Mouse (Mus musculus) CH12.LX (cell line): ENCODE results near the gene Nhlrc3. TPM values are rescaled to one million over a fixed set of nuclear protein-coding genes. Genes with fewer than 3 reads are reported as not detected.

Experiments used
- DNase-seq: peaks from one replicate; pipeline ENCODE4 v3.0.0-alpha.2; 2013; ENCODE audit errors: extremely low read depth
- H3K27ac ChIP-seq: 2 replicates; pipeline ENCODE4 v1.5.1; 2012; ENCODE audit warnings: low read depth, mild to moderate bottlenecking, control low read depth, moderate library complexity; ENCODE audit not compliant: insufficient read depth
- H3K27me3 ChIP-seq: replicated peaks from 2 replicates; pipeline ENCODE3; 2012; ENCODE audit warnings: inconsistent platforms
- H3K36me3 ChIP-seq, 2 experiments: replicated peaks in 1 of 2; 2 replicates each; pipeline versions ENCODE3 to v1.6.1; 2012; ENCODE audit warnings: inconsistent platforms in 1 of 2, low read length in 1 of 2, mild to moderate bottlenecking in 1 of 2, mixed read lengths in 1 of 2, moderate library complexity in 1 of 2; ENCODE audit not compliant: control insufficient read depth in 1 of 2, insufficient read depth in 1 of 2
- H3K4me1 ChIP-seq, 2 experiments: 2 replicates each; pipeline ENCODE4 v1.6.1; 2012; ENCODE audit warnings: inconsistent platforms in 1 of 2, moderate library complexity in 1 of 2; ENCODE audit not compliant: insufficient read depth in 2 of 2, control insufficient read depth in 1 of 2
- H3K4me2 ChIP-seq: 2 replicates; pipeline ENCODE4 v1.6.1; 2012; ENCODE audit warnings: low read depth, mild to moderate bottlenecking, control low read depth; ENCODE audit not compliant: poor library complexity, insufficient read depth, severe bottlenecking
- H3K4me3 ChIP-seq, 3 experiments: fragments of 150-350 bp in 1 of 3; sonication (generic) in 1 of 3; replicated peaks in 1 of 3; 2 replicates each; pipeline versions ENCODE3 to v1.5.1; 2011 to 2012; ENCODE audit warnings: low read depth in 2 of 3, low read length in 2 of 3, mild to moderate bottlenecking in 2 of 3, moderate library complexity in 2 of 3, control low read depth in 1 of 3, improper control_type of control experiment in 1 of 3, inconsistent platforms in 1 of 3, mixed read lengths in 1 of 3; ENCODE audit not compliant: poor library complexity in 1 of 3
- H3K79me2 ChIP-seq: replicated peaks from 2 replicates; pipeline ENCODE4 v1.6.1; 2012; ENCODE audit warnings: mild to moderate bottlenecking, moderate library complexity; ENCODE audit not compliant: control insufficient read depth, poor library complexity, insufficient read depth, severe bottlenecking; ENCODE audit errors: extremely low read depth
- H3K9ac ChIP-seq: 2 replicates; pipeline ENCODE4 v1.6.1; 2012; ENCODE audit warnings: low read depth, mild to moderate bottlenecking, control low read depth, moderate library complexity; ENCODE audit not compliant: insufficient read depth
- H3K9me3 ChIP-seq: replicated peaks from 2 replicates; pipeline ENCODE3; 2012; ENCODE audit warnings: low read length, inconsistent platforms, mixed read lengths
- CHD1 ChIP-seq: IDR thresholded peaks from 2 replicates; pipeline ENCODE4 v1.6.1; 2012; ENCODE audit warnings: low read depth, low read length, improper control_type of control experiment, inconsistent platforms
- ELF1 ChIP-seq: IDR thresholded peaks from 2 replicates; pipeline ENCODE4 v1.6.1; 2014; ENCODE audit warnings: low read depth, mild to moderate bottlenecking, inconsistent platforms, low read length, improper control_type of control experiment
- EP300 ChIP-seq: IDR thresholded peaks from 2 replicates; pipeline ENCODE4 v1.6.1; 2011; ENCODE audit warnings: low read length, improper control_type of control experiment
- JUN ChIP-seq: IDR thresholded peaks from 2 replicates; pipeline ENCODE4 v1.6.1; 2011; ENCODE audit warnings: low read depth, mild to moderate bottlenecking, low read length, improper control_type of control experiment, moderate library complexity; ENCODE audit not compliant: insufficient read depth
- MAFK ChIP-seq: IDR thresholded peaks from 2 replicates; pipeline ENCODE4 v1.6.1; 2011; ENCODE audit warnings: low read length, improper control_type of control experiment; ENCODE audit not compliant: insufficient replicate concordance
- MAX ChIP-seq: IDR thresholded peaks from 2 replicates; pipeline ENCODE4 v1.6.1; 2011; ENCODE audit warnings: low read length, improper control_type of control experiment
- MAZ ChIP-seq: IDR thresholded peaks from 2 replicates; pipeline ENCODE4 v1.6.1; 2012; ENCODE audit warnings: low read depth, mild to moderate bottlenecking, inconsistent platforms, low read length, improper control_type of control experiment, moderate library complexity
- MEF2A ChIP-seq: IDR thresholded peaks from 2 replicates; pipeline ENCODE4 v1.6.1; 2014; ENCODE audit warnings: low read depth, mild to moderate bottlenecking, inconsistent platforms, low read length, improper control_type of control experiment, borderline replicate concordance
- MXI1 ChIP-seq: IDR thresholded peaks from 2 replicates; pipeline ENCODE4 v1.6.1; 2011; ENCODE audit warnings: mild to moderate bottlenecking, low read depth, low read length, improper control_type of control experiment
- NELFE ChIP-seq: IDR thresholded peaks from 2 replicates; pipeline ENCODE4 v1.6.1; 2011; ENCODE audit warnings: low read depth, low read length, improper control_type of control experiment
- PAX5 ChIP-seq: IDR thresholded peaks from 2 replicates; pipeline ENCODE4 v1.6.1; 2012; ENCODE audit warnings: low read length, inconsistent platforms, mixed read lengths
- RCOR1 ChIP-seq: conservative IDR thresholded peaks from 2 replicates; pipeline ENCODE4 v1.6.1; 2012; ENCODE audit warnings: low read depth, mild to moderate bottlenecking, inconsistent platforms, low read length, improper control_type of control experiment
- SIN3A ChIP-seq: IDR thresholded peaks from 2 replicates; pipeline ENCODE4 v1.6.1; 2012; ENCODE audit warnings: low read length, improper control_type of control experiment, inconsistent platforms
- TBP ChIP-seq: conservative IDR thresholded peaks from 2 replicates; pipeline ENCODE4 v1.6.1; 2011; ENCODE audit warnings: low read depth, low read length, improper control_type of control experiment
- USF2 ChIP-seq: conservative IDR thresholded peaks from 2 replicates; pipeline ENCODE4 v1.6.1; 2011; ENCODE audit warnings: low read depth, low read length, improper control_type of control experiment
- ZC3H11A ChIP-seq: IDR thresholded peaks from 2 replicates; pipeline ENCODE4 v1.6.1; 2012; ENCODE audit warnings: low read depth, mild to moderate bottlenecking, inconsistent platforms, low read length, improper control_type of control experiment
- ZKSCAN1 ChIP-seq: IDR thresholded peaks from 2 replicates; pipeline ENCODE4 v1.6.1; 2012; ENCODE audit warnings: low read depth, inconsistent platforms, low read length, improper control_type of control experiment, borderline replicate concordance
- ZNF384 ChIP-seq: IDR thresholded peaks from 2 replicates; pipeline ENCODE4 v1.6.1; 2012; ENCODE audit warnings: low read depth, low read length, improper control_type of control experiment, inconsistent platforms
- dilution Hi-C: fragments of 300-500 bp; cut with MboI; formaldehyde crosslinking; loops from 2 replicates; pipeline ENCODE4 v1.14.3; 2020; ENCODE audit warnings: low sequenced_read_pairs; ENCODE audit not compliant: extremely low pct_unique_long_range_greater_than_20kb, extremely low pct_ligation_motif_present
- in situ Hi-C: fragments of 300-500 bp; cut with MboI; formaldehyde crosslinking; loops from 3 replicates; pipeline ENCODE4 v1.14.3; 2019; ENCODE audit warnings: low sequenced_read_pairs, low pct_ligation_motif_present, low pct_unique_long_range_greater_than_20kb, mixed read lengths
- polyA plus RNA-seq: library from polyadenylated mRNA; unstranded; fragments of >175 nt; gene quantifications from 2 replicates; pipeline ENCODE4 v1.2.1, GENCODE M21; 2012; ENCODE audit warnings: low read depth; ENCODE audit not compliant: insufficient read length
- total RNA-seq, 2 experiments: library from RNA; depleted of rRNA; stranded (reverse); fragments of 300-350 nt in 1 of 2; fragments of >200 nt in 1 of 2; gene quantifications; 2 replicates each; pipeline ENCODE4 v1.2.3; 2012 to 2014

Gene Nhlrc3
- total and polyA plus RNA-seq, 3 experiments = 5.8 to 7.9 (median 7.2) TPM

DNA sequence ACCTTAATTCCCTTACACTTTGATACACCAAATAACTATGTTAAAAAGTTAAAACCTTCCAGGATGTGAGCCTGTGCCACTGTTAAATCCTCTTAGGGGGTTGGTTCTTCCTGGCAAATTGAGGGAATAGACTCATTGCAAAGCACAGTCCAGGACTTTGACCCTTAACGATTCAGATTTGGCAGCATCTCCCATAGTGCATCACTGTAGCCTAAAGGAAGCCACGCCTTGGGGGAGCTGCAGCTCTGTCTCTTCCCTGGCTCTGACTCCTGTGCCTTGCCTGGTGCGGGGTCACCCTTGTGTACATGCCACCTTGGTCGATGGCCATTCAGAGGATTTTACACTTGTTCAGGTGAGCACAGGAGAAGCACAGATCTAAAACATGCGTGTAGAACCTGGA lies 6.5 kb upstream of the Nhlrc3 start:
- peaks cover 41 to 67% of the 10 kb centered on the region in 2 experiments for H3K36me3 ChIP-seq
- H3K79me2 ChIP-seq = peaks cover 32% of the 10 kb centered on the region
- DNase-seq = no peak
- H3K9ac ChIP-seq = no peak overlapping the region
- dilution Hi-C loops = no loop called here
- no peaks in the 10 kb centered on the region for H3K9me3 ChIP-seq
- TF ChIP-seq EP300 = no peak
- no peak for TF ChIP-seq MEF2A
- TF ChIP-seq MAX = no peak
- TF ChIP-seq PAX5 = no peak
- TF ChIP-seq ELF1 = no peak
- no peak for TF ChIP-seq CHD1
- no peak for TF ChIP-seq SIN3A
- no peak for TF ChIP-seq NELFE
- TF ChIP-seq MXI1 = no peak
- no peak for TF ChIP-seq RCOR1
- TF ChIP-seq MAZ = no peak
- no peak for TF ChIP-seq ZC3H11A
- TF ChIP-seq TBP = no peak
- no peak for TF ChIP-seq MAFK
- no peak overlapping the region for H3K4me2 ChIP-seq
- in situ Hi-C loops = loop anchor here (25.0 kb wide), 1 partner anchor 1207 kb away; the partner anchor contains the start of gene Foxo1
- H3K4me3 ChIP-seq = no peak overlapping the region
- H3K27ac ChIP-seq = no peak overlapping the region
- H3K27me3 ChIP-seq = no peaks in the 10 kb centered on the region
- peaks cover 0 to 15% of the 10 kb centered on the region in 2 experiments; a peak in 2 of 4 replicates for H3K4me1 ChIP-seq

DNA sequence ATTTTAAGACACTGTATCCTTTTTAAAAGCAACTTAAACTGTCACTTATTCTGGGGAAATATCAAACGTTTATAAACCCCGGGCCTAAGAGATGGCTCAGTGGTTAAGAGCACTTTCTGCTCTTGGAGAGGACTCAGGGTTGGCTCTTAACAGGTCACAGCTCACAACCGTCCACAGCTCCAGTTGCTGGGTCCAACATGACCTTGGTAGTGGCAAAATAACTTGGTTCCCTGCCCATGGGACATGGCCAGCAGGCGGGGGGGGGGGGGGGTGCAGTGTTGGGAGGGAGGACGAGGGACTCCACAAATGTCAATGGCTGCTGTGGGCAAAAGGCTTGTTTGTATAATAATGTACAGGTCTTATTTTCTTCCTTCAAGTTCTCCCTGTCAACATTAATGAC lies 4.2 kb upstream of the Nhlrc3 start:
- TF ChIP-seq ZNF384 (no peak), ELF1 (no peak), USF2 (no peak), MAX (no peak), ZKSCAN1 (no peak), MXI1 (no peak), JUN (no peak)
- peaks cover 0 to 15% of the 10 kb centered on the region in 2 experiments; a peak in 2 of 4 replicates for H3K4me1 ChIP-seq
- peaks cover 46% of the 10 kb centered on the region for H3K79me2 ChIP-seq
- no peak overlapping the region for H3K4me3 ChIP-seq
- peaks cover 25 to 44% of the 10 kb centered on the region in 2 experiments for H3K36me3 ChIP-seq
- no peak overlapping the region for H3K9ac ChIP-seq
- no peaks in the 10 kb centered on the region for H3K27me3 ChIP-seq
- dilution Hi-C loops = no loop called here
- no peaks in the 10 kb centered on the region for H3K9me3 ChIP-seq
- H3K4me2 ChIP-seq = peak overlapping the region; percentile 93; the same call in 1 of the 2 replicates
- in situ Hi-C loops = loop anchor here (25.0 kb wide), 1 partner anchor 1205 kb away; the partner anchor contains the start of gene Foxo1
- DNase-seq = no peak
- no peak overlapping the region for H3K27ac ChIP-seq
